Mouse (Mus musculus) retina, adult 2 months (tissue): ENCODE measurements around the gene Ctrc.

Experiments used
- DNase-seq: peaks from one replicate; pipeline ENCODE4 v3.0.0-alpha.2; 2012; ENCODE audit warnings: low read depth, low spot score

Gene Ctrc

DNA sequence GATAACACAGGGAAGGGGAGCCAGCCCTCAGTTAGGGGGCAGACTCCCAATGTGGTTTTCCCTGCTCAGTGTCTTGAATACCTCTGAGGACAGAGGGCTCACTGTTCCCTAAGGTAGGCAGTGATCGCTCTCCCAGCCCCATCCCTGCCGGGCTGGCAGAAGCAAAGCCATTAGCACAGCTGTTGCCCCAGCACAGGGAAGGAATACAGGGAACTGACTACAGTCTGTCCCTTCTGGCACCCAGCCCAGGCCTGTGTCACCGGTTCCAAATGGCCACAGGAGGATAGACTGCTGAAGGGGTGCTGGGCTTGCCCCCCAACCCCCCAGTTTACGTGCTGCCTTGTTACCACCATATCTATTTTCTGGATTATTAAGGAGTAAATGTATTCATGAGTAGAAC lies 21.3 kb upstream of the Ctrc start:
- DNase-seq, result no peak

DNA sequence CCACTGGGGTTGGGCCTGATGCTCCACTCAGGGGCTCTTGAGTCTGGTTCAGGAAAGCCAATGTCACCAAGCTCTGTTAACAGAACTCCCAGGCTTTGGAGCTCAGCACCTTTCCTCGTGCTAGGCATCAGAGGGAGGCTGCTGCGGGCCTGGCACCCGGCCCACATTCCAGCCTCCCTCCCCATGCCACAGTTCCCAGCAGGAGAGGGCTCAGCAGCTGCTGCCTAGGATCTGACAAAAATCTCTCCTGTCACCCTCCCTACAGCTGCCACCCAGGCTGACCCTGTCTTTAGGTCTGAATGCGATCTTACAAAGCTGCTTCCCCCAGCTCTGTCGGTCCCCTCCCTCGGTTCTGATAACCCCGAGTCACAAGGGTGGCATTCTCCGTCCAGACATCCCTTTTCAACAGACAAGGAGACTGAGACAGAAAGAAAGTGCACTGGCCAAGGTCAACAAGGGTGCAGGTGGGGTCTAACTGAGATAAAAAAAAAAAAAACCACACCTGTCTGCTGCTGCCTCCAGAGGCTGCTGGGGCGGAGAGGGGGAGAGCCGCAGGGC lies 20.9 kb upstream of the Ctrc start:
- DNase-seq, result no peak

DNA sequence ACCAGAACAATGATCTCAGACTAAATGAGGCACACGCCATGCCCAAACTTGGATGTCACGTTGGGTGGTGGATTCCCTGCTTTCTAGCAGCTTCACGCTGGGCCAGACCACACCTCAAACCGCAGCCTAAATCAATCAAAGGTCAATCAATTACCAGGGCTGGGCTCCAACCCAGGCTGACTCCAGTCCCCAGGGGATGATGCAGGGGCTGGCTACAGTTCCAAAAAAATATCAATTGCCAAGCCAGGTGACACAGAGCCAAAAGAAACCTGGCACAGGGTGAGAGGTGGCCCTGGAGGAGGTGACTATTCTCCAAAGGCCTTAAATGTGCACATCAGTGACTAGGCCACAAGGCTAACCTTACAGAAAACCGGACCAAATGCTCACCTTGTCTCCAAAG lies 19.4 kb upstream of the Ctrc start:
- DNase-seq, result no peak

DNA sequence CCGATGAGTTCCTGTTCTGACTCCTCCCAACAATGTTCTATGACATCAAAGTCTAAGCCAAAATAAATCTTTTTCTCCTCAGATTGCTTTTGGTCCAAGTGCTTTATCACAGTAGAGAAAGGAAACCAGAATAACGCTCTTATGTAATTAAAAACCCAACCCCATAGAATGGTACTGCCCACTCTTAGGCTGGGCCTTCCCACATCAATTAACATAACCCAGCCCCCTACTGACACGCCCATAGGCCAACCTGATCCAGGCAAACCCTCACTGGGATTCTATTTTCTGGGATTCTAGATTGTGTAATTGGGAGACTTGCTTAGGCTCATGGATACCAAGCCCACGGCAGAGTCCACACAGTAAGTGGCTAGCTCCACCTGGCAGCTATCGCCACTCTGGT lies 18.8 kb upstream of the Ctrc start:
- DNase-seq, result no peak

DNA sequence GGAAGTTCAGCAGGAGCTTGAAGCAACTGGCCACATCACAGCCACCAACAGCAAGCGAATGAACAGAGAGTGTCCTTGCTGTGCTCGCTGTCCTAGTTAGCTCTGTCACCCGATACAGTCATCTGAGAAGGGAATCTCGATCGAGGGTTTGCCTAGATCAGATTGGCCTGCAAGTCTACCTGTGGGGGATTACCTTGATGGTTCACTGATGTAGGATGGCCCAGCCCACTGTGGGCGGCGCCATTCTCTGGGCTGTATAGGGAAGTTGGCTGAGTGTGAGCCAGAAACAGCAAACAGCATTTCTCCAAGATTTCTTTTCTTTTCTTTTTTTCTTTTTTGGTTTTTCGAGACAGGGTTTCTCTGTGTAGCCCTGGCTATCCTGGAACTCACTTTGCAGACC lies 18.3 kb upstream of the Ctrc start:
- DNase-seq, result no peak

DNA sequence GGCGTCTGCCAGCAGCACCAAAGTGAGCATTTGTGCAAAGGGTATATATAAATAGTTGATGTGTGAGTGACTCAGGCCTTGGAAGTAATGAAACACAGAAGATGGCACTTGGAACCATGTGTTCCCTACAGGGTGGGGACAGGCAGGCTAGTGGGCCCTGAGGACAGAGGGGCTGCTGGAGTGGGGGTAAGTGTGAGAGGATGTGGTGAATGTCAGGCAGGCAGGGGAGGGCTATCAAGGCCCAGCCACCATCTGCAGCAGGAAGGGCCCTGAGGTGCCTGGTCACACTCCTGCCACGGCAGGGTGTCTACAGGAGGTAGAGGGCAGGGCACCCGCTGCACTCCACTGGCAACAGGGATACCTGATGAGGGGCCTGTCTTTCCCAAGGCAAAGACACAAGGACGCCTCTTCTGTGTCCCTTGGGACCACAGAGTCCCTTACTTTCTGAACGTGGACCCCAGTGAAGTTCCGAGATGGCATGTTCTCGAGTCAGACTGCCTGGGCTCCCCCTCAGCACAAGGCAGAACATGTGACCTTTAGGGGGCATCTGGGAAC lies 17.6 kb upstream of the Ctrc start:
- no peak for DNase-seq

DNA sequence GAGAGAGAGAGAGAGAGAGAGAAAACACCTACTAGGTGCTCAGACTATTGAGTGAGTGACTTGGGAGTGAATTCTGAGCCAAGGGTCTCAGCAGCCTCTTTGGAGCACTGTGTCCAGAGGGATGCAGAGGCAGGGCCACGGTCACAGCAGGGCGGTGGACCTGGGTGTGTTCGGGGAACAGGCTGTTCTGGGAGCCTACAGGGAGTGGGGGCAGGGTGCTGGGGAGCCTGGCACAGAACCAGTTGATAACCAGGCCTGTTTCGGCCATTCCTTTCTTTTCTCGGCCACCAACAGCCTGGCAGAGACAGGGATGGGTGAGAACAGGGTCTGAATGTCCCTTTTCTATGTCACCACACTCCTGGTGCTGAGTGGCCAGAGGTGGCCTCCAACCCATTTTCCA lies 16.7 kb upstream of the Ctrc start:
- no peak for DNase-seq

DNA sequence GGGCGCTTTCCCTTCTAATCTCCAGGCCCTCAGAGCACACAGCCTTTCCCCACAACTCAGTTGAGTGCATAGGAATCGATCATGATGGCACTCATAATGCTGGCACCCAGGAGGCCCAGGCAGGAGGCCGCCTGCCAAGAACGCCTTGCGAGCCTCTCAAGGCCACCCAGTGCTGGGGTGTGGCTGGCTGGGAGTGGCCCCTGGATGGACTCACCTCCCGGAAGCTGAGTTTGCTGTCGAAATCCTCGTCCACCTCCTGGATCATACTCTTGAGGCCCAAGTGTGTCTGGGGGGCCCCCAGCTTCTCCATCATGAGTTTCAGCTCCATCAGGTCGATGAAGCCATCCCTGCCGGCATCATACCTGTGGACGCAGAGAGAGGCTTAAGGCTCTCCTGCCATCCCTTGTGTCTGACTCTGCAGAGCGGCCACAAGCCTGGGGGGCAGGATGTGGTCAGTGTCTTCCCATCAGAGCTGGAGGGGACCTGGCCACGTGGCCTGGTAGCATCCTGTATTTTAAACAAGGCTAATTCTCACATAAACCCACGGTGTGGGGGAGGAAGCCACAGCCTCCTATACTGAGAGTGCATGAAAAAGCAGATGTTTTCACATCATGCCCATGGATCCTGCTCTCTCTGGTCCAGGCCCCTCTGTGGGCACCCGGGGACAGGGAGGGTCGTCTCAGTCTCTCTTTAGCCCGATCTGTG lies 15.6 kb upstream of the Ctrc start:
- no peak for DNase-seq

DNA sequence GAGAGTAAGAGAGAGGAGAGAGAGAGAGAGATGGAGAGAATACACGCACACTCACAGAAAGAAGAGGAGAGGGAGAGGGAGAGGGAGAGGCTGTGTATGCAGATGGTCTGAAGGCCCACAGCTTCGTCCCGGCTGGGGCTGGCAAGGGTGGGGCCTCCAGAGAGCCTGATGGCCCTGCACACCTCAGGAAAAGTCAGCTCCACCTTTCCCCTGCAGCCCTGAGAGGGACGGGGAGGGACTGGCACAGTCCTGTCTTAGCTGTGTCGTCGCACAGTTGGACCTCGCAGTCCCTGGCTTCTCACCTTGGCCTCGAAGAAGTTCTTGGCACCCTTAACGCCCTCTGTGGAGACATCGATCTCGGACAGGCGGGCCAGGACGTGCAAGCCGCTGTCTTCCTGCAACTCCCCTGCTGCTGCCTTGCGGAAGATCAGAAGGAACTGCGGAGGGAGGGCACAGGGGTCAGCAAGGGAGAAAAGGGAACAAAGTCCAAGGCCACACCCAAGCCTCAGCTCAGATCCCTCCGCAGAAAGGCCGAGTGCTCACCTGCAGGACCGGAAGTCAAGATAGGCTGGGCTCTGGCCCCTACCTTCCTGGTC lies 14.2 kb upstream of the Ctrc start:
- no peak for DNase-seq

DNA sequence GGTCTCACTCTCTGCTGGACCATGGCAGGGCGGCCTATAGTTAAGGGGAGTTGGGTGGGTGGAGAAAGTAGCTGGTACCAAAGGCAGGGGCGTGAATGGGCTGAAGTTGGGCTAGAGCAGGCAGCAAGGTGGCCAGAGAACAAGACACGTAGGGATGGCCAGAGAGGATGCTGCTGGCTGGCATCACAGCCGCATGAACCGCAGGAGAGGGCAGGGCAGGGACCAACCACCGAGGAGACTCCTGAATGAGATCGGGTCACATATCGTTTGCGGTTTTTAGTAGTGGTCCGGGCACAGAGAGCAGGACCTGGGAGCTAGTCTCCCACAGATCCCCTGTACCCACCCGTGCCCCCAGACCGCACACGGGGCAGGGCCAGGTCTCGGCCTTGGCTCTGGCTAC lies 13.2 kb upstream of the Ctrc start:
- no peak for DNase-seq

DNA sequence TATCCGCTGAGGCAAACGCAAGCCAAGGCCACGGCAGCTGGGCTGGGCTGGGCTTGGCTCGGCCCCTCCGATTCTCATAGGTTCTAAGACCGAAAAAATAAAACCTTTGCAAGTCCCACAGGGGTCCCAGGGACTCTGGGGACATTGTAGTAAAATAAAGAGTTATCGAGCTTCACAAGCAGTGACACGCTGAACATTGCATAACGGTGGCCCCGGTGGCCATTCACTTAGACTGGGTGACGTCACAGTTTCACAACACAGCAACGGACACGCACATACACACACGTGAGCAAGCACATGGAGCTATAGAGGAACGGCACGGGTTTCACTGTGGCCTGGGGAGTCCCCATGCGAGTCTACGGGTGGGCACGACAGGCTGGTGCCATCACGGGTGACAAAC lies 12.3 kb upstream of the Ctrc start:
- no peak for DNase-seq

DNA sequence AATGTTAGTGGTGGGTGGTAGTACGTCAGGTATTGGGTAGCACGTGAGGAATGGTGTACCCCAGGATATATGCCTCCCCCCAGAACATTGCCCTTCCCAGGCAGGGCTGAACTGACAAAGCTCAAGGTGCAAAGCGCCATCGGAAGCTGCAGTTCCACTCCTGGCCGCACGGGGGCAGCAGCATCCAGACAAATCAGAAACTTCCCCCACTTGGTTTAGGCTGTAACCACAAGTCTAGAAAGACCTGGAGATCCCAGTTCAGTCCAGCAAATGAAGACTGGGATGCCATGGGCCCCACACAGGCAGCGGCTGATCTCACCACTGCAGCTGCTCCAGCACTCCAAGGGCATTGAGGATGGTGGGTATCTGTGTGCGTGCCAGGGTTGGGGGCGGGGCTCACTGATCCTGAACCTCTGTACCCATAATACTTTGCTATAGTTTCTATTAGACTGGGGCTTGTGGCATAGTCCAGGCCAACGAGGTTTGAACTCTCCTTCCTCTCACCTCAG lies 11.3 kb upstream of the Ctrc start:
- DNase-seq, result no peak

DNA sequence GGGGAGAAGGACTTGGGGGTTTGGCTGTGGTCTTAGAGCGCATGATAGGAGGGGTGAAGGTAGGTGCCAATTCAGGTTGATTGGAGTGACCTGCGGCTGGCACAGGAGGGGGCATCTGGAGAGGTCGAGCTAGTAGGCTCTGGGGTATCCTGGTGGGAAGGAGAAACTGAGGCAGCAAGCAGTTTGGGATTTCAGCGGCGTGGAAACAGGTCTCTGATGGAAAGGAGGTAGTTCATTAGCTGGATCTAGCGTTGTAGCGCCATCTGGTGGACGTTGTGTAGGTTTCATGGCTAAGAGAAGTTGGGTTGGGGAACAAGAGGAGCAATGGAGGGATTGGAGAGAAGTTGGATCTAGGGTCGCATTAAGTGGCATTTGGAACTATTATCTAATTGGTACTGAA lies 7.3 kb upstream of the Ctrc start:
- DNase-seq, result peak; percentile 52

DNA sequence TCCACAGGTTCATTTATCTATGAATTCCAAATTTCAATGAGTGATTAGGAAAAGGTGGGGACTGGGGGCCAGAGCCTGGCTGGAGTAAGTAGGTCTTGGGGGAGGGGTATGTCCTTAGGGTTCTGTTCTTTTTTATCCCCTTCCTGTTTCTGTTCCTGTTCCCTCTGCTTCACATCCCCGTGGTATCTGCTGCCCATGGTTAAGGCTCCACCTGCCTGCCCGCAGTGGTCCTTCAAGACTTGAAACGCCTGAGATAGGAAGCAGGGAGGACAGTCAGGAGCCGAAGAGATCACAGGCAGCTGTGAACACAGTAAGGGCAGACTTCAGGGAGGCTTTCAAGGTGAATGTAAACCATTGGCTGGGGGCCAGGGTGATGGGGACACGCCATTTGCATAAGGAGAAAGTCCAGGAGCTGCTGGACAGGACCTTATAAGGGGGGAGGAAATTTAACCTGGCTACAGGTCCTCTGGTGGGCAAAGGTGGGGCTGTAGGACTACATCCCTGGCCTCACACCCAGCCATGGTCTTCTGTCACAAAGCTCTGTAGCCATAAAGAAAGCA lies 11.5 kb downstream of the Ctrc start:
- no peak for DNase-seq

DNA sequence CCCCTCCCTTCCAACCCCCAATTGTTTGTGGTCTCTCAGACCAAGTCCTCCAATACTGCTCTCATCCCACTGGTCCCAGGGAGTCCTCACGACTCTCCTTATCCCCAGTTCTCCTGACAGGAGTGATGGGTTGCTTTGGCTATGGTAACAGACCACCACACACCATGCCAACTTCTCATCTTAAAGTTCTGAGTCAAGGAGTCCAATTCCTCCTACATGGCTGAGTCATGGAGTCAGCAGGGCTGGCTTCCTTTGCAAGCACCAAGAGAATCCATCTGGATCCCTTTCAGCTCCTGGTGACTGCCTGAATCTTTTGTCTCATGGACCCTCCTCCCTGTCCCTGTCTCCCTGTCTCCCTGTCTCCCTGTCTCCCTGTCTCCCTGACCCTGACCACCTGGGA lies 12.2 kb downstream of the Ctrc start:
- DNase-seq, result no peak

DNA sequence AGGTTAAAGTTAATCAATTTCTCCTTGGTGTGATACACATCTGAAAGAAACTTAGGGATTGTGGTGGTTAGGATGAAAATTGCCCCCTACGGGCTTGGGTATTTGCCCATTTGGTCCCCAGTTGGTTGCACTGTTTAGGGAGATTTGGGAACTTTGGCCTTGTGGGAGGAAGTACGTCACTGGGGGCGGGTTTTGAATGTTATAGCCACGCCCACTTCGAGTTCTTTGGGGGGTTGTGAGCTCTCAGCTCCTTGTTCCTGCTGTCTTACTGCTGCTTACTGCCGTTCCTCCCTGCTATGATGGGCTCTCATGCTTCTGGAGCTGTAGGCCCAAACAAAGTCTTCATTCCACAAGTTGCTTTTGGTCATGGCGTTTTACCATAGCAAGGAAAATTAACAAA lies 14.8 kb downstream of the Ctrc start:
- no peak for DNase-seq

DNA sequence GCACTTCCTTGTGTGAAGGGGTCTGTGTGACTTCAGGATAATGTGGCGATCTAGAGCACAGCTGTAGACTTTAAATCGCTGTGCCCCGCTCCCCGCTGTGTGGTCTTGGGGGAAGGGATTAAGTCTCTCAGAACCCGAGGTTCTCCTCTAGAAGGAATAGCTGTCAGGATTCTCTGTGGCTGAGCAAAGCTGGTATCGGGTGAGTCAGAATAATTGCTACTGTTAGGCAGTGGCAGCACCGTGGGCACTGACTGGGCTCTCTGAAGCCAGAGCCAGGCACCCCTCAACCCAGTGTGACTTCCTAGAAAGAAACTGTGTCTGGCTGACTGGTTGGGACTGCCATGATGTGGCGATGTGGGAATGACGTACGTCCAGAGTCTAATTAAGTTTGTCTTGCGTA lies 15.8 kb downstream of the Ctrc start:
- DNase-seq, result no peak

DNA sequence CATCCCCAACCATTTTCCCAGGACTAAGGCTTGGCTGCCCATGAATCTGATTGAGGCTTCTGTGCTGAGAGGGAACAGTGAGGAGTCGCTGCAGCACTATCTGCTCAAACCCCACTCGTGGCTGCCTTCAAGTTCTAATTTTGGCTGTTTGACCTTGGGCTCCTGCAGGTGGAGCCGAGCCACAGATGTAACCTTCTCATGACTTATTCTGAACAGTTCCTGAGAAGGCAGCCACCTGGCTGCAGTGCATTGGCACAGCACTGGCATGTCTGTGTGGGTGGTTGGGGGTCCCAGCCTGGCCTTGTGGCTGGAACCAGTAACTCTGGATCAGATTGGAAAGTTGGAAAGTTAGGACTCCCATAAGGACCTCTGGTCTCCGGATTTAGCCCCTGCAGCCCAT lies 18.0 kb downstream of the Ctrc start:
- DNase-seq, result no peak

DNA sequence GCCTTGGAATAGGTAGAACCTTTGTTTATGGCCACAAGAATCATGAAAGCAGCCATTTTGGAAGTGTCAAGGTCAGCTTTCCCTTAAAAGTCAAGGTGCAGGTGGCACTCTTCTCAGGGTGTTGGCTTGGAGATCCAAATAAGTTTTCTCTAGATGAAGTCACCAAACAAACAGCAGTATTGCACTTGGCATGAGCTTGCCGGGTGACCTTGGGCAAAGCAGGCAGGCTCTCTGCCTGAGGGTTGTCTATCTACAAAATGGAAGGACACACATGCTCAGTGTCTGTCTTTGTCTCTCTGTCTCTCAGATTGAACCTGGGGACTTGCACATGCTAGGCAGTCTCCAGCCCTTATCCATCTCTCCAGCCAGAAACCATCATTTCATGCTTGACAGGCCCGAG lies 18.8 kb downstream of the Ctrc start:
- DNase-seq, result no peak

DNA sequence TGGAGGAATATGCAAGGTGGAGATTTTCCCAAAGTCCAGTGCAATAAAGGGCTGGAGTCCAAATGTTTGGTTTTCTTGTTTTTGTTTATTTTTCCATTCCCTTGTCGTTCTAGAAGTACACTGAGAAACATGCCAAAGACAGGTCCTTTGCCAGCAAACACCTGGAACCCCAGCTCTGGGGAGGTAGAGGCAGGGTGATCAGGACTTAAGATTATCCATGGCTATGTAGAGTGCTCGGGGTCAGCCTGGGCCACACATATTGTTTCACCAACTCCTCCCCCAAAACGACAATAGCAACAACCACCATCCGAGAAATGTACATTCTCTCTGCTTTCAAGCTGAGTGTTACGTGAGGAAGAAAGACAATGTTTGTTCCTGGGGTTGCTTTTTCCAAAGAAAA lies 20.1 kb downstream of the Ctrc start, which contains the start of gene Cela2a:
TSS of gene Cela2a (minus strand) at position 101 of the 400 bp plus-strand sequence.
- no peak for DNase-seq

DNA sequence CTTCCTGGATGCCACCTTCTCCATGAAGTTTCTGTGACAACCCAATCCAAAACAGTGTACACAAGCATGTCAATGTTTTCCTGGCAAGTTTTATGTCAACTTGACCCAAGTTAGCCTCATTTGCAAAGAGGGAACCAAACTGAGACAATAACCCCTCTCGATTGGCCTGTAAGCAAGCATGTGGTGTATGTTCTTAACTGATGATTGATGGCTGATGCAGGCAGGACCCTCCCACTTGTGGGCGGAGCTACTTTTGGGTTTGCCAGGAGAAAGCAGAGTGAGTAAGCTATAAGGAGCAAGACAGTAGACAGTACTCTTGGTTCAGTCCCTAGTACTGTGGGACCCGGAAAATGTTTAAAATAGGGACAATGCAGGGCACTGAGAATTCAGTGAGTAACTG lies 23.2 kb downstream of the Ctrc start:
- DNase-seq, result no peak

DNA sequence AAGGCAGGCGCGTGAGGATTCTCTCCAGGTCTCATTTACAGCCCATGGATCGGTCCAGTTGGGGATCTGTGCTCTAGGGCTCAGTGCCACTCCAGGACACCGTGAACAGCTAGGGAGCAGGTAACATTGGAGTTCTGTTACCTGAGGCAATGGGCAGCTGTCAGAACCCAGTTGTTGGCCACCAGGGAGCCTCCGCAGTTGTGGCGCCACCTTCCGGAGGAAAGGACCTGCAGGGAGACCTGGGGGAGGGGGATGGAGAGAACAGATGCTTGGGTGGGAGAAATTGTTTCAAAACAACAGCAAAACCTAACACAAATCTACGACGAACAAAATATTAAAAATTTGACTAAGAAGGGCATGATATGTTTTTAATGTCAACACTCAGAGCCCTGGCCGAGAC lies 24.1 kb downstream of the Ctrc start:
- DNase-seq, result no peak

DNA sequence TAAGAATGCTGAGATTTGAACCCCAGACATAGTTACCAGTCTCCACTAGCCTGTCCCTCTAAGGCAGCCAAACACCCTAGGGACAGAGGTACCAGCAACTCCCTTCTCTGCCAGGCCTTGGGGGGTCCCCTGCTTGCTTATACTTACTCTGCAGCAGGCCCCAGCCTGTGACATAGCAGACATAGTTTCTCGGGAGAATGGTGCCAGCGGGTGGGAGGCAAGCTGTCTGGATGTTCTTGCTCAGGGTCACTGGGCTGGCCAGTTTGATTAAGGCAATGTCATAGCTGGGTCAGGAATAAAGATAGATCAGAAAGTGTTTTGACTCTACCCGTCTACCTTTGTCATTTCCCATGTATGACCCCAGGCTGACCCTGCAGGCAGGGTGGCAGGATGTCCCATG lies 25.0 kb downstream of the Ctrc start:
- DNase-seq, result no peak
